Mouse (Mus musculus): ENCODE measurements around the gene Pald1. TPM values are rescaled to one million over a fixed set of nuclear protein-coding genes. Genes with fewer than 3 reads are reported as not detected.
A peak's percentile ranks its signal among the peaks of the same experiment; 100 is the strongest.

Gene Pald1
- polyA plus RNA-seq, 1 experiment from 2014 or later, result 5.7 TPM

DNA sequence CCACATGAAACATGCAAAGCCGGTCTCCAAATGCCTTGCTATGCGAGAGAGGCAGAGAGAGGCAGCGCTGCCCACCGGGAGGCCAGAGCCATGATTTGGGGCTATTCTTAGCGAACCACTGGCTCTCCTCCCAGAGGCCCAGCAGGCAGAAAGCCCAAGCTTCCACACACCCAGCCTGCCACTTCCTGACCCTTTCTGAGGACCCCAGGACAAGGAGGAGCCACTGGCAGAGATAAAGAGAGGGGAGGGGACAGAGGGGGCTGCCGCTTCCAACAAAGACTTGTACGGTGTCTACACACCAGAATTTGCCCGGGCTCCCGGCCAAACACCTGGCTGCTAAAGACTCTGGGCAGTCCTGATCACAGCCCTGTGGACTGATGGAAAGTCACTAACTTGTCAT lies 3.1 kb downstream of the Pald1 start:
- Histone ChIP-seq H3K9me3 (ENCODE audit: control insufficient read depth, low read length) (no peaks in the 10 kb centered on the region), H3K4me3 (ENCODE audit: low read depth, low read length) (no peak overlapping the region), H3K27me3 (ENCODE audit: control insufficient read depth, insufficient read depth, low read length) (no peaks in the 10 kb centered on the region), H3K4me1 (replicated peaks; ENCODE audit: control insufficient read depth, insufficient read depth) (peaks cover 12% of the 10 kb centered on the region), H3K36me3 (ENCODE audit: control insufficient read depth, insufficient read depth, low read length) (no peaks in the 10 kb centered on the region; the same call in 1 of the 2 replicates), H3K27ac (replicated peaks) (peak overlapping the region; percentile 49), H3K4me2 (replicated peaks; ENCODE audit: low read depth) (peak overlapping the region; percentile 31; the same call in 1 of the 2 replicates), H3K9ac (ENCODE audit: low read length) (no peak overlapping the region)
- DNase-seq (ENCODE audit: low spot score) (no peak), ATAC-seq (ENCODE audit: low FRiP score, low TSS enrichment) (no peak)
- 19% methylated on average over 9 of the region's 9 CpGs for WGBS
- TF ChIP-seq CTCF (IDR thresholded peaks at IDR 0.05; ENCODE audit: low read depth) (no peak), EP300 (optimal IDR thresholded peaks at IDR 0.05) (no peak)

DNA sequence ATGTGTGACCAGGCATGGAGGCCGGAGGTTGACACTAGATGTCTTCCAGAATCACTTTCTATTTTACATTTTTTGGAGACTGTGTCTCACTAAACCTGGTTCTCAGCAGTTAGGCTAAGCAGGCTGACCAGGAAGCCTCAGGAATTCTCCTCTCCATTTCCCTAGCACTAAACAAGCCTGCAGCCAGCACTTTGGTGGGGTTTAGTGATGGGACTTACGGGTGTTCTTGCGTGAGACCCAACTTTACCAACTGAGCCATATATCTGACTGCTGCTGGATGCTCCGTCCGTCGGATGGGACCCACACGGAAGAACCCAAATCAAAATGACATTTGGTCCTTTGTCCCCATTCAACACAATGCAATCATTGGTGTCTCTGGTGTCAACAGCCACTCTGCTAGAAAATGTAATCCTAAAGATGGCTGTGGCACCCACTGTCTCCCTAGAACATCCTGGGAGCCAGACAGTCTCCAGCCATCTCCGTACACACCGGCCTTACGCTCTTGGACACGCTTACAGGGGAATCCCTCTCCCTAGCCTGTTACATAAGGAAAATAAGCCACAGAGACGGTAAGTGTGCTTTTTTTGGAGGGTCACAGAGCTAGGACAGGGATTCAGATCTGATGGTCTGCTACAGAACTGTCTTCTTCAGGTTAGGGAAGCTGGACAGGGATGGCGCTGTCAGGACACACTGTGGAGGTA lies 3.8 kb downstream of the Pald1 start:
- Histone ChIP-seq H3K9ac (ENCODE audit: low read length) (no peak overlapping the region), H3K9me3 (ENCODE audit: control insufficient read depth, low read length) (no peaks in the 10 kb centered on the region), H3K36me3 (ENCODE audit: control insufficient read depth, insufficient read depth, low read length) (no peaks in the 10 kb centered on the region; the same call in 1 of the 2 replicates), H3K4me1 (replicated peaks; ENCODE audit: control insufficient read depth, insufficient read depth) (peaks cover 12% of the 10 kb centered on the region), H3K4me2 (replicated peaks; ENCODE audit: low read depth) (peak overlapping the region; percentile 31; the same call in 1 of the 2 replicates), H3K4me3 (ENCODE audit: low read depth, low read length) (no peak overlapping the region), H3K27ac (replicated peaks) (peak overlapping the region; percentile 49; the same call in 1 of the 2 replicates), H3K27me3 (ENCODE audit: control insufficient read depth, insufficient read depth, low read length) (no peaks in the 10 kb centered on the region)
- TF ChIP-seq EP300 (optimal IDR thresholded peaks at IDR 0.05), result no peak
- TF ChIP-seq CTCF (IDR thresholded peaks at IDR 0.05; ENCODE audit: low read depth), result no peak
- no peak for ATAC-seq (ENCODE audit: low FRiP score, low TSS enrichment)
- DNase-seq (ENCODE audit: low spot score), result no peak
- WGBS, result 90% methylated on average over 13 of the region's 13 CpGs

DNA sequence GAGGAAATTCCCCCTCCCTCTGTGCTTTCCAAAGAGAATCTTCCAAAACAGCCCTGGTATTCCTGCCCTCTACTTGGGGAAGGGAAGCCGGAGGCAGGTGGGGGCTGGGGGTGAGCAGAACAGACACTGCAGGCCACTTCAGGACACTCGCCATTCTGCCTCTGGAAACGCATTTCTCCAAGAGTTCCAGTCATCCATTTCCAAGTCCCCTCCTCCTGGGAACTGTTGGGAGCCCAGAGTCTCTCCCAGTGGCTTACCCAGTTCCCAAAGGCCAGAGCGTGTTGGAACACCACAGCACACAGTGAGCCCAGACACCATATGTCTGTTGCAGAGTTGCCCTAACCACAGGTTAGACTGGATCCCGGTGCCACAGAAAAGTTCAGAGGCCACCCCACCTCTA lies 4.6 kb downstream of the Pald1 start:
- Histone ChIP-seq H3K36me3 (ENCODE audit: control insufficient read depth, insufficient read depth, low read length) (no peaks in the 10 kb centered on the region; the same call in 1 of the 2 replicates), H3K27ac (replicated peaks) (no peak overlapping the region), H3K4me2 (replicated peaks; ENCODE audit: low read depth) (no peak overlapping the region), H3K9ac (ENCODE audit: low read length) (no peak overlapping the region), H3K9me3 (ENCODE audit: control insufficient read depth, low read length) (no peaks in the 10 kb centered on the region), H3K27me3 (ENCODE audit: control insufficient read depth, insufficient read depth, low read length) (no peaks in the 10 kb centered on the region), H3K4me3 (ENCODE audit: low read depth, low read length) (no peak overlapping the region), H3K4me1 (replicated peaks; ENCODE audit: control insufficient read depth, insufficient read depth) (peaks cover 10% of the 10 kb centered on the region)
- TF ChIP-seq CTCF (IDR thresholded peaks at IDR 0.05; ENCODE audit: low read depth), result no peak
- no peak for TF ChIP-seq EP300 (optimal IDR thresholded peaks at IDR 0.05)
- DNase-seq (ENCODE audit: low spot score) (no peak), ATAC-seq (ENCODE audit: low FRiP score, low TSS enrichment) (no peak)
- 65% methylated on average over 5 of the region's 5 CpGs for WGBS

DNA sequence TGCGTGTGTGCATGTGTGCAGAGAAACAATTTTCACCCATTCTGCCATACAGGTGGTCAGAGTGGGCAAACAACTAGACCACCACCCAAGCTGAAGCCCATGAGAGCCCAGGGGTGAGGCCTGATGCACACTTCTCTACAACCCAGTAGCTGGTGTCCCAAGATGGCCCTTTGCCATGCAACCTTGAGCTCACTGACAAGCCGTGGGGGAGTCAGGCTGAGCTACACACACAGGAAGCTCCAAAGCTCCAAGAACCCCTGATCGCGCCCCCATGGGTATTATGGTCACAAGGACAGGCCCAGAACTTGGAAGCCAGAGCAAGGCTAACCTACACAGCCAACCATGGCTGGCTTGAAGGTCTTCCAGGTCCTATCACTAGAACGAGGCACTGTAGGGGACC lies 5.3 kb downstream of the Pald1 start:
- Histone ChIP-seq H3K27me3 (ENCODE audit: control insufficient read depth, insufficient read depth, low read length) (no peaks in the 10 kb centered on the region), H3K4me2 (replicated peaks; ENCODE audit: low read depth) (no peak overlapping the region), H3K9ac (ENCODE audit: low read length) (no peak overlapping the region), H3K4me1 (replicated peaks; ENCODE audit: control insufficient read depth, insufficient read depth) (peaks cover 9% of the 10 kb centered on the region), H3K36me3 (ENCODE audit: control insufficient read depth, insufficient read depth, low read length) (no peaks in the 10 kb centered on the region; the same call in 1 of the 2 replicates), H3K27ac (replicated peaks) (no peak overlapping the region), H3K9me3 (ENCODE audit: control insufficient read depth, low read length) (no peaks in the 10 kb centered on the region), H3K4me3 (ENCODE audit: low read depth, low read length) (no peak overlapping the region)
- WGBS, result 87% methylated on average over 5 of the region's 5 CpGs
- no peak for DNase-seq (ENCODE audit: low spot score)
- no peak for TF ChIP-seq EP300 (optimal IDR thresholded peaks at IDR 0.05)
- TF ChIP-seq CTCF (IDR thresholded peaks at IDR 0.05; ENCODE audit: low read depth), result no peak
- ATAC-seq (ENCODE audit: low FRiP score, low TSS enrichment), result no peak

DNA sequence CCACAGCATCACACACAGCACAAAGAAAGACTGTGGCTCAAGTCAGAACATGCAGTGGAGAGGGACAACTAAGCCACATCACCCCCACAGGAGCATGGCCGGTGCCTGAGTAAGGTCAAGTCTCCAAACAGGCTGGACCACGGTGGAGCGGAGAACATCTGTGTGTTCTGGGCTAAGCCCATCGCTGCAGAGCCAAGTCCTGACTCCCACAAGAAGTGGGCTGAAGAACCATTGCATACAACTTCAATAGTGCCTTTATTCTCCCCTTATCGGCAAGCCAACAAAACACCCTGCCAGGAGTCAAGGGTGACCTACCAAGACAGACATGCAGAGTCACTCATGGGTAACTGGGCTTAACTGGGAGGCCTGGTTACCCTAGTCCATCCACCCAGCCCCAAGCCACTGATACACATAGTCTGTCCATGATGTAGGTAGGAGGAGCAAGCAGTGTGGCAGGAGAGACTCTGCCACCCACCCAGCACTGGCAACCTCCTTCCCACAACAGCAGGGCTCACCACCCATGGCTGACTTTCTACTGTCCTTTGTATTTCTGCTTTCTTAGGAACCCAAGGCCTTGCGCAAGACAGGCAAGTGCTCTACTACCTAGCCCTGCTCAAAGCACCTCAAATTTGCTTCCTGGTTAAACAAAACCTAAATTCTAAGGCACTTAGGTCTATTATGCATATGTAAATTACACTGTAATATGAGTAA lies 8.4 kb downstream of the Pald1 start:
- TF ChIP-seq EP300 (optimal IDR thresholded peaks at IDR 0.05) (no peak), CTCF (IDR thresholded peaks at IDR 0.05; ENCODE audit: low read depth) (no peak)
- Histone ChIP-seq H3K9ac (ENCODE audit: low read length) (no peak overlapping the region), H3K4me3 (ENCODE audit: low read depth, low read length) (no peak overlapping the region), H3K4me1 (replicated peaks; ENCODE audit: control insufficient read depth, insufficient read depth) (0 out of 2 replicates have a peak, but pooled peaks cover 3% of the 10 kb centered on the region), H3K36me3 (ENCODE audit: control insufficient read depth, insufficient read depth, low read length) (no peaks in the 10 kb centered on the region), H3K4me2 (replicated peaks; ENCODE audit: low read depth) (no peak overlapping the region), H3K27ac (replicated peaks) (peak overlapping the region; percentile 40), H3K27me3 (ENCODE audit: control insufficient read depth, insufficient read depth, low read length) (no peaks in the 10 kb centered on the region), H3K9me3 (ENCODE audit: control insufficient read depth, low read length) (no peaks in the 10 kb centered on the region)
- ATAC-seq (ENCODE audit: low FRiP score, low TSS enrichment) (peak; percentile 55; the same call in 1 of the 2 replicates), DNase-seq (ENCODE audit: low spot score) (peak; percentile 23)
- WGBS, result 55% methylated on average over 6 of the region's 6 CpGs

DNA sequence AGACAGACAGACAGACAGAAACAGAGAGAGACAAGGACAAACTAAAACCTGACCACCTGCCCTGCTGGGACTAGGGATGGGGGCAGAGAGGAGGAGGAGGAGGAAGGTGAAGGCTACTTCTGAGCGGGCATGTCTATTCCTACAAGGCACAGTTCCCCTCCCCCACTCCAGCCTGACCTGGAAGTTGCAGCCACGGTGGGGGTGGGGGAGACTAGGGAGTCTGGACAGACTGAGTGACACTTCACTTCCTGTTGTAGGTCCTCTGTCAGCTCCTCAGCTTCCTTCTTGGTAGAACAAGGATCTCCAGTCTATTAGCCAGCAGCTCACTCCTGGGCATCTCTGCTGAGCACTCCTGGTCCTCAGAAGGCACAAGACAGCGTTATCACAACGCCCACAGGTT lies 9.3 kb downstream of the Pald1 start:
- Histone ChIP-seq H3K4me2 (replicated peaks; ENCODE audit: low read depth) (no peak overlapping the region), H3K4me1 (replicated peaks; ENCODE audit: control insufficient read depth, insufficient read depth) (no peaks in the 10 kb centered on the region), H3K4me3 (ENCODE audit: low read depth, low read length) (no peak overlapping the region), H3K9ac (ENCODE audit: low read length) (no peak overlapping the region), H3K9me3 (ENCODE audit: control insufficient read depth, low read length) (no peaks in the 10 kb centered on the region), H3K27ac (replicated peaks) (0 out of 2 replicates have a peak overlapping the region, but pooled peaks have one; percentile 35), H3K36me3 (ENCODE audit: control insufficient read depth, insufficient read depth, low read length) (no peaks in the 10 kb centered on the region), H3K27me3 (ENCODE audit: control insufficient read depth, insufficient read depth, low read length) (no peaks in the 10 kb centered on the region)
- TF ChIP-seq CTCF (IDR thresholded peaks at IDR 0.05; ENCODE audit: low read depth) (no peak), EP300 (optimal IDR thresholded peaks at IDR 0.05) (no peak)
- no peak for ATAC-seq (ENCODE audit: low FRiP score, low TSS enrichment)
- WGBS, result 40% methylated on average over 4 of the region's 4 CpGs
- DNase-seq (ENCODE audit: low spot score), result peak; percentile 28

Measured in stomach, postnatal 0 days (tissue).